Mouse (Mus musculus) ES-E14 (cell line): Measurements from ENCODE around the gene Gm10518.

Experiments
- CHD2 ChIP-seq: IDR thresholded peaks from 2 replicates; pipeline ENCODE4 v1.6.1; 2014; ENCODE audit warnings: mild to moderate bottlenecking, low read depth, low read length, inconsistent platforms
- MAFK ChIP-seq: IDR thresholded peaks from 2 replicates; pipeline ENCODE4 v1.6.1; 2014; ENCODE audit warnings: mild to moderate bottlenecking, low read depth, low read length, inconsistent platforms; ENCODE audit not compliant: insufficient read depth

DNA sequence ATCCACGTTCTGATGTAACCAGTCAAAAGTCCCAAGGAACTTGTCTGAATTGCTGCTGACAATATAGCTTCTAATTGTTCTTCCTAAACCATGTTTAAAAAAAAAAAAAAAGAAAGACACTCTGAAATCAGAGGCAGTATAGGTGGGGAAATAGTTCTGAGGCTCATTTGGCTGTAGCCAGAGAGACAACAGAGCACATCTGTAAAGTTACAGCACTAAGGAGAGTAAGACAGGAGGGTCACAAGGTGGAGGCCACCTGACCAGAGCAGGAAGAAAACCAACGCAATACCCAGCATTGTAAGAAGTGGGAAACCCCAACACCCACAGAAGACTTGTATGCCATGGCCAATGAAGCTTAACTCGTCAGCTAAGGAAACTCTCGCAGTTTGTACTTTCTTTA lies 19.1 kb upstream of the Gm10518 start:
- TF ChIP-seq CHD2 = no peak
- TF ChIP-seq MAFK = no peak
